Mouse (Mus musculus) adipocyte (in vitro differentiated cells): ENCODE results near the gene Men1.
"Not testable (repeated sequence)": the region's sequence is repeated elsewhere in the genome, so short reads cannot be mapped to it uniquely, and the experiment has no call there.

Experiments used
- DNase-seq: peaks from one replicate; pipeline ENCODE4 v3.0.0-alpha.2; 2016; ENCODE audit warnings: low spot score

Gene Men1

GRCm38 (mm10) chr19:6304787-6305516 is 29.8 kb upstream of the Men1 start:
- DNase-seq, result peak; percentile 97

- no peak for DNase-seq
These were observed 29.2 kb upstream of the Men1 start for GRCm38 (mm10) chr19:6305517-6306115.

- no peak for DNase-seq
These were observed 28.6 kb upstream of the Men1 start, which contains the start of gene Cdc42bpg for GRCm38 (mm10) chr19:6306137-6306551. TSS of gene Cdc42bpg (plus strand) at chr19:6306456.

- no peak for DNase-seq
These were observed 28.2 kb upstream of the Men1 start for GRCm38 (mm10) chr19:6306586-6306985.

- DNase-seq, result no peak
These were observed 26.8 kb upstream of the Men1 start for GRCm38 (mm10) chr19:6307733-6308531.

- no peak for DNase-seq
These were observed 24.6 kb upstream of the Men1 start for GRCm38 (mm10) chr19:6310181-6310580.

GRCm38 (mm10) chr19:6311783-6312182 is 23.0 kb upstream of the Men1 start:
- DNase-seq, result not testable (repeated sequence)

- no peak for DNase-seq
These were observed 21.0 kb upstream of the Men1 start for GRCm38 (mm10) chr19:6313796-6314195.

GRCm38 (mm10) chr19:6314513-6314912 is 20.3 kb upstream of the Men1 start:
- no peak for DNase-seq

GRCm38 (mm10) chr19:6315573-6315972 is 19.2 kb upstream of the Men1 start:
- DNase-seq, result no peak

- DNase-seq, result no peak
These were observed 16.6 kb upstream of the Men1 start for GRCm38 (mm10) chr19:6318145-6318544.

- no peak for DNase-seq
These were observed 13.4 kb upstream of the Men1 start for GRCm38 (mm10) chr19:6321358-6321757.

GRCm38 (mm10) chr19:6321786-6322621 is 12.8 kb upstream of the Men1 start:
- DNase-seq, result no peak

- DNase-seq, result no peak
These were observed 10.0 kb upstream of the Men1 start for GRCm38 (mm10) chr19:6324751-6325150.

GRCm38 (mm10) chr19:6331178-6331577 is 3.6 kb upstream of the Men1 start:
- no peak for DNase-seq

- DNase-seq, result peak; percentile 71
These were observed 2.9 kb upstream of the Men1 start for GRCm38 (mm10) chr19:6331719-6332516.

GRCm38 (mm10) chr19:6333761-6334595 is 801 bp upstream of the Men1 start:
- DNase-seq, result no peak

- DNase-seq, result no peak
These were observed 664 bp downstream of the Men1 start for GRCm38 (mm10) chr19:6335458-6335827.

GRCm38 (mm10) chr19:6336920-6337319 is 2.1 kb downstream of the Men1 start:
- DNase-seq, result no peak

GRCm38 (mm10) chr19:6338171-6338570 is 3.4 kb downstream of the Men1 start:
- DNase-seq, result no peak
